Mouse (Mus musculus) hematopoietic multipotent progenitor cell, adult 10-12 weeks (in vitro differentiated cells): ENCODE results near the gene Spdye4b. TPM values are rescaled to one million over a fixed set of nuclear protein-coding genes. Genes with fewer than 3 reads are reported as not detected.

Experiments
- polyA plus RNA-seq: library from polyadenylated mRNA; stranded (reverse); fragments of >175 nt; gene quantifications from 2 replicates; pipeline ENCODE4 v1.2.3, GENCODE M21; 2012; ENCODE audit warnings: low replicate concordance

Gene Spdye4b
- not detected in 2 replicates for polyA plus RNA-seq

DNA sequence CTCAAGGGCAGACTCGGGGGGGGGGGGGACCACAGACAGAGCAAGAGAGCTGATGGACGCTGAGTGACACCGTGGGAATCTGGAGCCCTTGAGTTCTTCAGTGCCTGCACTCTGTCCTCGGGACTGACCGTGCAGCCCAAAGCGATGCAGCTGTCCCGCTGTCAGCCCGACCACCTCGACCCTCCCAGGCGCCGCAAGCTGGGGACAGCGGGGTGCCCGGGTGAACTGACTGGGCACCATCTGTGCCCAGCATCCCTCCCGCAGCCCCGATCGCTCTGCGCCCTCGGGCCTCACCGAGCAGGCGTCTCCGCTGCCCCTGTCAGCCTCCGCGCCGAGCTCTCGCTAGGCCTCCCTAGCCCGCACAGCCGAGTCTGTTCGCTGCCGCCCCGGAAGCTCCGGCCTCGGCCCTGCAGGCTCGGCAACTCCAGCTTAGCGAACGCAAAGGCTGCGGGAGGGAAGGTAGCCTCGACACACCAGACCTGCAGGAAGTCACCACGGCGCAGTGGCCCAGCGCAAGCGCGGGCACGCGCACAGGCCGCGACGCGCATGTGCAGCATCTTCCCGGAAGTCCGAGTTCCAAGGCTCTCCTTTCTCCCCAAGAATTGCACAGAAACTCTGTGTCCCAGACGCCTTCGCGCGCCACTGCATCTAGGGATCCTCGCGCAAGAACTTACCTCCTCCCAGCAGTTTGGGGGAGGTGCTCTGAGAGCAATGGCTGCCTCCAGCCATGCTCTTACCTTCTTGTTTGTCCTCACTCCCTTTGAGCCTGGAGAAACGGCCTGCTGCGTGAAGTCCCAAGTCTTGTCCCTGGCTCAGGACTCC is at the start of gene Spdye4b, which contains the start of gene Rbak:
TSS of gene Spdye4b (plus strand) at position 763 of the 822 bp plus-strand sequence.
TSS of gene Rbak (minus strand) at position 521 of the 822 bp plus-strand sequence.

DNA sequence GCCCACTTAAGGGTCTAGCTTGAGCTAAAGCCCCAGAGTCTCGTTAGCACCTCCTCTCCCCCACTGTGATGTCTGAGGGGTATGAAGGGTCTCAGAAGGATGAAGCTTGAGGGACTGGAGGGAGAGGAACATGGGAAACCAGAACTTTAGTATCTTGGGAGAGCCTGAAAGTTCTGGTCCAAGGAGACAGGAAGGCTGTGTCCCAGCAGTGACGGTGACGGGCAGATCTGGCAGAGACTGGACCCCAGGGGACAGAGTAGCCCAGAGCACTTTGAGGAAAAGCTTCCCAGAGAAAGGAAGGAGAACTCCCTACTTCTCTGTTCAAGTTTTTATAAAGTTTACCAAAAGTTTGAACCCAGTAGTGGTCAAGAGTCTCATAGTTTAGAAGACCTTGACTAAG is 33.3 kb upstream of the Spdye4b start, which contains the start of gene Olfr718-ps1:
TSS of gene Olfr718-ps1 (minus strand) at position 101 of the 400 bp plus-strand sequence.

DNA sequence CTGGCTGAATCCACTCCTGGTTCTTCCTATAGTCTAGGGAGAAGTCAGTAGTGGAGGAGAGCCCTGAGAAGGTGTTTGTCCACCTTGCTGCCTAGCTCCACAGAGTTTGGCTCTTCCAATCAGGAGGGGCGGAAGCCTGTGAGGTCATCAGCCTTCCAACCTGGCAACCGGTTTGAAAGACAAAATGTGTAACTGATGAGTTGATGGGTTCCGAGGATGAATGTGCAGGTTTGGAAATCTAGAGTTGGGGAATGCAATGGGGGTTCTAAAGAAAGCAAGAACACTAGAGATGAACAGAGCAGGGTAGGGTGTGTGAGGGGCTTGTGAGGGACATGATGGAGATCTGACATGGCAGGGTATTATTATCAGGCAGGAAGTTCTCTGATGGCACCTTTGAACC is 46.0 kb downstream of the Spdye4b start, which contains the start of gene Spdye4a:
TSS of gene Spdye4a (minus strand) at position 101 of the 400 bp plus-strand sequence.

DNA sequence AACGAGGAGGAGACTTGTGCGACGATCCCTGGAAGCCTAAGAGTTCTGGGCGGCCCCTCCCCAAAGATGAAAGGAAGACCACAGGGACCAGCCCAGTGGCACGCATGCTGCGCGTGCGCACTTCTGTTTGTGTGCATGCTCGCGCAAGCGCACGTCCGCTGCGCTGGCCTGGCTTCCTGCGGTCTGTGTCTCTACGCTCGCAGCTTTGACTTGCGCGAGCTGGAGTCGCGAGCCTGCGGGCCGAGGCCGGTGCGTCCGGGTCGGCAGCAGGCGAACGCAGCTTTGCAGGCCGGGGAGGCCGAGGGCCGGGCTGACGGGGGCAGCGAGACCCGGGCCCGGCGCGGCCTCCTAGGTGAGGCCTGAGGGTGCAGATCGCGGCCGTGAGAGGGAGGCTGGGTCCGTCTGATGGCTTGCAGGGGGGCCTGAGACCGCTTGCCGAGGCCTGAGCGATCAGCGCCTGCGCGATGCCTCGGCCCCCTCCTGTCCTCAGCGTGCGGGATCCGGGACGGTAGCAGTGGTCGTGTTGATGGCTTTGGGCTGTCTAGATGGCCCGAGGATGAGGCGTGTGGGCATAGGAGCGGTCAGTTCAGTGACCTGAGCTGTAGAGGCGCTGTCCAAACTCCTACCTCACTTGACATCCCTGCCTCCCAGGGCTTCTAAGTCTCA is 54.3 kb downstream of the Spdye4b start, which contains the start of gene Zfp12:
TSS of gene Zfp12 (plus strand) at position 136 of the 666 bp plus-strand sequence.

Other genes with a start within 250 kb of the Spdye4b start
- 35.4 and 126 TPM in 2 replicates for gene Fscn1, start 220.7 kb upstream of the Spdye4b start, polyA plus RNA-seq
- gene Rnf216, start 68.0 kb upstream of the Spdye4b start, polyA plus RNA-seq = 32.8 and 34.2 TPM in 2 replicates
- not detected in 2 replicates for gene Olfr718-ps1, start 33.4 kb upstream of the Spdye4b start, polyA plus RNA-seq
- 2.1 and 2.4 TPM in 2 replicates for gene Rbak, start 242 bp upstream of the Spdye4b start, polyA plus RNA-seq
- not detected in 2 replicates for gene Spdye4a, start 45.9 kb downstream of the Spdye4b start, polyA plus RNA-seq
- 4.7 and 5.5 TPM in 2 replicates for gene Zfp12, start 54.1 kb downstream of the Spdye4b start, polyA plus RNA-seq
- 7.1 and 13.7 TPM in 2 replicates for gene Zfp316, start 89.0 kb downstream of the Spdye4b start, polyA plus RNA-seq
- 0.11 TPM in 1 of 2 replicates, not detected in the other for gene Zfp853, start 112.6 kb downstream of the Spdye4b start, polyA plus RNA-seq
- 58.1 and 79.3 TPM in 2 replicates for gene E130309D02Rik, start 134.3 kb downstream of the Spdye4b start, polyA plus RNA-seq
- 29.8 and 78.4 TPM in 2 replicates for gene Zdhhc4, start 148.2 kb downstream of the Spdye4b start, polyA plus RNA-seq
- gene Grid2ip, start 176.3 kb downstream of the Spdye4b start, polyA plus RNA-seq = not detected in 2 replicates
- gene Kdelr2, start 222.8 kb downstream of the Spdye4b start, polyA plus RNA-seq = 30.7 and 37.1 TPM in 2 replicates